Mouse (Mus musculus) ES-E14 (cell line): ENCODE measurements at regions not wholly inside any gene's neighbourhood (a gene's known extent, or its start where the extent isn't known, plus 50 kb on each side); places are given as distances from the start of the nearest gene placed in this dataset.

Experiments
- DNase-seq: peaks from one replicate; pipeline ENCODE4 v3.0.0-alpha.2; 2013; ENCODE audit warnings: low read depth, low spot score
- H3K27ac ChIP-seq: 2 replicates; pipeline ENCODE4 v1.5.1; 2012; ENCODE audit warnings: low read depth, mild to moderate bottlenecking, low read length, moderate library complexity, mixed read lengths; ENCODE audit not compliant: poor library complexity, insufficient read depth, severe bottlenecking
- H3K36me3 ChIP-seq: 2 replicates; pipeline ENCODE4 v1.6.1; 2012; ENCODE audit warnings: mild to moderate bottlenecking, low read length, moderate library complexity, mixed read lengths; ENCODE audit not compliant: control insufficient read depth, poor library complexity, insufficient read depth, severe bottlenecking
- H3K4me1 ChIP-seq, 2 experiments: fragments of 150-350 bp in 1 of 2; sonication (generic) in 1 of 2; 2 replicates each; pipeline ENCODE4 v1.6.1; 2012; ENCODE audit warnings: low read length in 2 of 2, mild to moderate bottlenecking in 1 of 2, mixed read lengths in 1 of 2; ENCODE audit not compliant: control insufficient read depth in 2 of 2, insufficient read depth in 2 of 2, poor library complexity in 1 of 2
- H3K4me3 ChIP-seq, 2 experiments: fragments of 150-350 bp in 1 of 2; sonication (generic) in 1 of 2; 2 replicates each; pipeline ENCODE4 v1.5.1; 2012; ENCODE audit warnings: low read length in 2 of 2, low read depth in 1 of 2, mild to moderate bottlenecking in 1 of 2, mixed read lengths in 1 of 2; ENCODE audit not compliant: insufficient read depth in 1 of 2, poor library complexity in 1 of 2, severe bottlenecking in 1 of 2
- H3K9ac ChIP-seq: 2 replicates; pipeline ENCODE4 v1.6.1; 2012; ENCODE audit warnings: low read depth, mild to moderate bottlenecking, low read length, mixed read lengths; ENCODE audit not compliant: poor library complexity, insufficient read depth, severe bottlenecking
- H3K9me3 ChIP-seq: fragments of 150-350 bp; sonication (generic); 2 replicates; pipeline ENCODE4 v1.6.1; 2012; ENCODE audit warnings: low read depth, mild to moderate bottlenecking, low read length; ENCODE audit not compliant: control insufficient read depth, insufficient read depth
- CHD2 ChIP-seq: IDR thresholded peaks from 2 replicates; pipeline ENCODE4 v1.6.1; 2014; ENCODE audit warnings: mild to moderate bottlenecking, low read depth, low read length, inconsistent platforms
- HCFC1 ChIP-seq: IDR thresholded peaks from 2 replicates; pipeline ENCODE4 v1.6.1; 2012; ENCODE audit warnings: low read length, inconsistent platforms, borderline replicate concordance; ENCODE audit not compliant: insufficient read depth
- MAFK ChIP-seq: IDR thresholded peaks from 2 replicates; pipeline ENCODE4 v1.6.1; 2014; ENCODE audit warnings: mild to moderate bottlenecking, low read depth, low read length, inconsistent platforms; ENCODE audit not compliant: insufficient read depth
- ZC3H11A ChIP-seq: IDR thresholded peaks from 2 replicates; pipeline ENCODE4 v1.6.1; 2012; ENCODE audit warnings: low read depth, mild to moderate bottlenecking, inconsistent platforms, low read length, borderline replicate concordance
- ZNF384 ChIP-seq: IDR thresholded peaks from 2 replicates; pipeline ENCODE4 v1.6.1; 2012; ENCODE audit warnings: low read depth, low read length, inconsistent platforms
- in situ Hi-C, 2 experiments: fragments of 600-800 bp; cut with MboI; formaldehyde crosslinking; loops; one replicate each; pipeline ENCODE4 v1.15.1; 2025; ENCODE audit warnings: low sequenced_read_pairs in 2 of 2, inconsistent platforms in 1 of 2; ENCODE audit not compliant: unreplicated experiment in 2 of 2

- in situ Hi-C loops = no loop called here
- no peak overlapping the region for H3K4me3 ChIP-seq
- TF ChIP-seq MAFK = no peak
- TF ChIP-seq HCFC1 = no peak
- no peak for TF ChIP-seq CHD2
- no peaks in the 10 kb centered on the region for H3K4me1 ChIP-seq
- DNase-seq = no peak
- H3K27ac ChIP-seq = no peak overlapping the region
- no peaks in the 10 kb centered on the region for H3K36me3 ChIP-seq
- no peak overlapping the region for H3K9ac ChIP-seq
- no peaks in the 10 kb centered on the region for H3K9me3 ChIP-seq
Observed at GRCm38 (mm10) chr15:42369603-42370002, 2235.4 kb downstream of the 9330182O14Rik start.

DNA sequence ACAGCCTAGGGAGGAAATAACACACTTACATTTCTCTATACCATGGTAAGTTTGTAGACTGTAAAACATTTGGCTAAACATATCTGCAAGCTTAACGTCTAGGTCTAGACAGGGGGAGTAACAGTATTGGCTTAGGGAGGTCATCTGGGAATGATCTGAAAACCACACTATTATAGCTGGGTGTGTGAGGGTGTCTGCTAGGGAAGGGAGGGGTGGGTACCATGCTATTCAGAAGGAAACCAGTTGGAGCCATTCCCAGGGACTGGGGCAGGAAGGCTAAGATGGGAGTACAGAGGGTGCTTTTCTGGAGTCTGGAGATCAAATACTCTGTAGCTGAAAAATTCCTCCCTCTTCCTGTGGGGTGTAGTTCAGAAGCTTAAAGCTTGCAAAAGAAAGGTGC is 2235.9 kb downstream of the 9330182O14Rik start:
- no peaks in the 10 kb centered on the region for H3K9me3 ChIP-seq

GRCm38 (mm10) chr15:42372704-42373286 is 2238.6 kb downstream of the 9330182O14Rik start:
- DNase-seq = no peak
- no peak overlapping the region for H3K4me3 ChIP-seq
- no peaks in the 10 kb centered on the region for H3K36me3 ChIP-seq
- no peaks in the 10 kb centered on the region for H3K9me3 ChIP-seq
- no peak overlapping the region for H3K9ac ChIP-seq
- H3K4me1 ChIP-seq = no peaks in the 10 kb centered on the region
- TF ChIP-seq CHD2 (no peak), MAFK (no peak), ZNF384 (no peak), HCFC1 (no peak), ZC3H11A (no peak)
- no peak overlapping the region for H3K27ac ChIP-seq
- in situ Hi-C loops = no loop called here

More for the DNA sequence above, 2235.9 kb downstream of the 9330182O14Rik start:
- no peaks in the 10 kb centered on the region for H3K4me1 ChIP-seq
- H3K4me3 ChIP-seq = no peak overlapping the region
- in situ Hi-C loops = no loop called here
- no peak for DNase-seq
- H3K27ac ChIP-seq = no peak overlapping the region
- TF ChIP-seq CHD2 (no peak), HCFC1 (no peak), MAFK (no peak), ZC3H11A (no peak), ZNF384 (no peak)
- H3K36me3 ChIP-seq = no peaks in the 10 kb centered on the region
- H3K9ac ChIP-seq = no peak overlapping the region
